Mouse (Mus musculus): ENCODE data around the gene Ddx17. TPM values are rescaled to one million over a fixed set of nuclear protein-coding genes. Genes with fewer than 3 reads are reported as not detected.

Gene Ddx17
- polyA plus RNA-seq, 1 experiment from 2014 or later: 63.3 TPM

DNA sequence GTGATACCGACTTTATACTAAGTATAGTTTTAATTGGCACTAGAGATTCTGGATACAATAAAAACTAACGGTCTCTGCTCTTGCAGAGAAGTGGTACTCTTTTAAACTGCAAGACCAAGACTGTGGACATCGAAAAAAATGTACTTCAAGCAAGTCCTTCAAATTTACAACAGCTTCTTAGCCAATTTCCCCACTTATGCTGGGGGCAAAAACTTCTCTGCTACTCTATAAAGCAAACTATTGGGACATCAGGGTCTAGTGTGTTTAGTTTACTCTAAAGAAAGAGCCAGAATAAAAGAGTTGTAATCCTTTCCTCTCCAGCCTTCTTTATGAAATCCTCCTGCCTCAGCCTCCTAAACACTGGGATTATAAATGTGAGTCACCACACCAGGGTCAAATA lies 2.6 kb downstream of the Ddx17 start:
- H3K9ac ChIP-seq: no peak overlapping the region
- ATAC-seq (replicated peaks): no peak
- WGBS: 91% methylated on average over 3 of the region's 3 CpGs
- no peaks in the 10 kb centered on the region for H3K27me3 ChIP-seq (replicated peaks)
- H3K4me2 ChIP-seq: peak overlapping the region; percentile 82
- H3K4me3 ChIP-seq: peak overlapping the region; percentile 84
- peaks cover 29% of the 10 kb centered on the region for H3K4me1 ChIP-seq
- H3K27ac ChIP-seq: no peak overlapping the region
- peaks cover 48% of the 10 kb centered on the region for H3K36me3 ChIP-seq (replicated peaks)
- H3K9me3 ChIP-seq: no peaks in the 10 kb centered on the region

DNA sequence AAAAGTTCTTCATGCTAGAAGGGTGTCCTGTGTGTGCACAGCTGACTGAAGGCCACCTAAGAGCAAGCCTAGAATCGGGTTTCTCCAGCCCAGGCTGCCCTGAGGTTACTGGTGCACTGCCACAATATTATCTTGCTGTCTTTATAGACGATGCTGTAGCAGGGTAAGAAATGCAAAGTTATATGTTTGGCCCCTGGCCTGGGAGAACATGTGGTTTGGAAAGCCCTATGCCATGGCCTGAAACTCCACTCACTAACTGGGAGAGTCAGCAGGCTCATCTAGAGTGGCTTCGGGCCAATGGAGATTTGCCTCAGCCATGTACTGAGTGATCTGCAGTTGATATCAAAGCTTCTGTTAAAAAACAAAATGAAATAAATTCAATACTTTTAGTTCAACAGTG lies 12.7 kb downstream of the Ddx17 start:
- Histone ChIP-seq H3K27me3 (replicated peaks) (no peaks in the 10 kb centered on the region), H3K4me1 (no peaks in the 10 kb centered on the region), H3K36me3 (replicated peaks) (peaks cover 86% of the 10 kb centered on the region), H3K27ac (no peak overlapping the region), H3K9me3 (no peaks in the 10 kb centered on the region), H3K4me3 (no peak overlapping the region), H3K4me2 (no peak overlapping the region), H3K9ac (no peak overlapping the region)
- ATAC-seq (replicated peaks): no peak
- WGBS: 90% methylated on average over 3 of the region's 3 CpGs

DNA sequence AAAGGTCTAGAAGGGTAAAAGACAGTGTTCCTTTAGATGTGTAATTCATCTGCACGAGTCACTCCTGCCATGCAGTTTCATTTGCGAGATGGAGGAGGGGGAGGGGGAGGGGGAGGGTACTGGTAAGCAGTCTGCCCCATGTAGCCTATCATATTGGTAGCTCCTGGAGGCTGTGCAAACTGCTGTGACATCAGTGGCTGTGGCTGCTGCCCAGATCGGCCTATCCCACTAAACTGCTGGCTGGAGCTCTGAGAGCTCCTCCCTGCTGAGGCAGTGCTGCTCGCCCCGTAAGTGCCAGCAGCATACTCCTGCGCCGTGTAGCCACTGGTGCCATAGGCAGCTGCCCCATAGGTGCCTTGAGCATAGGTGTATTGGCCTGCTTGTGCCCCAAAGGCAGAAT lies 16.6 kb downstream of the Ddx17 start:
- no peaks in the 10 kb centered on the region for H3K9me3 ChIP-seq
- no peaks in the 10 kb centered on the region for H3K4me1 ChIP-seq
- WGBS: 89% methylated on average over 7 of the region's 7 CpGs
- no peaks in the 10 kb centered on the region for H3K27me3 ChIP-seq (replicated peaks)
- ATAC-seq (replicated peaks): no peak
- no peak overlapping the region for H3K4me2 ChIP-seq
- H3K9ac ChIP-seq: no peak overlapping the region
- peaks cover 61% of the 10 kb centered on the region for H3K36me3 ChIP-seq (replicated peaks)
- no peak overlapping the region for H3K27ac ChIP-seq
- no peak overlapping the region for H3K4me3 ChIP-seq

DNA sequence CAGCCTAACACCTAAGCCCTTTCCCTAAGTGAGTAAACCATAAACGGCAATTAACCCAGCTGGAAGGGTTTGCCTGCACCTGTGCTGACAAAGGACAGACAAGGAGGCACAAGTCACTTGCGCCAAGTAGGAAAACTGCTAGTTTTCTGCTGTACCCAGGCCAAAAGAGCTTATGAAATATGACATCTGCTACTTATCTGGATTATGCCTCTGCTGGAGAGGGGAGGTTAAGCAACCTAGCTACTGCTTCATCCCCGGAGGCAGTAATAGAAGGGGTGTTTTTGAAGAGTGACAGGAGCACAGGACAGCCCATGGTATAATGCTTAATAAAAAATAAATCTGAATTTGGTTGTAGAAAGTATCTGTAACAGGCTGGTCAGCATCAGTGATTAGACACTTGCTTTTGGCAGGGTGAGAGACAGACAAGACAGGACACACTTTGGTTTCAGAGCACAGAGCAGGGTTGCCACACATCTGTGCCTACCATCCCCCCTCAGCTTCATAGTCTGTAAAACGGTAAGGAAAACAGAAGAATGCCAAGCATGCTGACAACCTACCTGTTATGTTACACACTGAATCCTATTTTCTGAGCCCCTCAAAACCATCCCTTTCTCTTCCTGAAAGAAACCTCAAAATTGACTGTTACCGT lies 18.4 kb downstream of the Ddx17 start:
- 76% methylated on average over 5 of the region's 5 CpGs for WGBS
- Histone ChIP-seq H3K27ac (no peak overlapping the region), H3K4me2 (no peak overlapping the region)

DNA sequence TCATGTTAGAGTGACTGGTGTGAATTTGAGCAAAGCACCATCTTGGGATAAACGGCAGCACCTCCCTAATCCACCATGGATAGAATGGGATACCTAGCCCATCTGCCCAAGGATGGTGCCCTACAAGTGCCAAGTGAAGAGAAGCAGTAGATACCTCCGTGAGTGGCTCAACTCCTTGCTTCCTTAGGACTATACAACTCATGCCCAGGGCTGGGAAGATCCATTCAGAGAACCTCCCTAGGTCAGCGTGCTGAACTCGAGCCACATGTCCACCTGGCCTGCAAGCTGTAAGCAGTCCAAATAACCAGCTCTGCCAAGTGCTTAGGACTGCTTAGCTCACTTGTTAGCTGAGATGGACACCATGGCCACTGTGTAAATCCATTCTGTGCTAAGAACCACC lies 19.3 kb downstream of the Ddx17 start:
- H3K4me1 ChIP-seq: no peaks in the 10 kb centered on the region
- 80% methylated on average over 4 of the region's 4 CpGs for WGBS
- H3K4me3 ChIP-seq: no peak overlapping the region
- H3K27me3 ChIP-seq (replicated peaks): no peaks in the 10 kb centered on the region
- H3K9me3 ChIP-seq: no peaks in the 10 kb centered on the region
- H3K9ac ChIP-seq: no peak overlapping the region
- no peak for ATAC-seq (replicated peaks)
- H3K27ac ChIP-seq: no peak overlapping the region
- H3K36me3 ChIP-seq (replicated peaks): peaks cover 41% of the 10 kb centered on the region
- H3K4me2 ChIP-seq: no peak overlapping the region

More for the DNA sequence above, 18.4 kb downstream of the Ddx17 start:
- H3K4me3 ChIP-seq: no peak overlapping the region
- H3K4me1 ChIP-seq: no peaks in the 10 kb centered on the region
- ATAC-seq (replicated peaks): no peak
- no peaks in the 10 kb centered on the region for H3K9me3 ChIP-seq
- H3K27me3 ChIP-seq (replicated peaks): no peaks in the 10 kb centered on the region
- H3K36me3 ChIP-seq (replicated peaks): peaks cover 45% of the 10 kb centered on the region
- no peak overlapping the region for H3K9ac ChIP-seq

DNA sequence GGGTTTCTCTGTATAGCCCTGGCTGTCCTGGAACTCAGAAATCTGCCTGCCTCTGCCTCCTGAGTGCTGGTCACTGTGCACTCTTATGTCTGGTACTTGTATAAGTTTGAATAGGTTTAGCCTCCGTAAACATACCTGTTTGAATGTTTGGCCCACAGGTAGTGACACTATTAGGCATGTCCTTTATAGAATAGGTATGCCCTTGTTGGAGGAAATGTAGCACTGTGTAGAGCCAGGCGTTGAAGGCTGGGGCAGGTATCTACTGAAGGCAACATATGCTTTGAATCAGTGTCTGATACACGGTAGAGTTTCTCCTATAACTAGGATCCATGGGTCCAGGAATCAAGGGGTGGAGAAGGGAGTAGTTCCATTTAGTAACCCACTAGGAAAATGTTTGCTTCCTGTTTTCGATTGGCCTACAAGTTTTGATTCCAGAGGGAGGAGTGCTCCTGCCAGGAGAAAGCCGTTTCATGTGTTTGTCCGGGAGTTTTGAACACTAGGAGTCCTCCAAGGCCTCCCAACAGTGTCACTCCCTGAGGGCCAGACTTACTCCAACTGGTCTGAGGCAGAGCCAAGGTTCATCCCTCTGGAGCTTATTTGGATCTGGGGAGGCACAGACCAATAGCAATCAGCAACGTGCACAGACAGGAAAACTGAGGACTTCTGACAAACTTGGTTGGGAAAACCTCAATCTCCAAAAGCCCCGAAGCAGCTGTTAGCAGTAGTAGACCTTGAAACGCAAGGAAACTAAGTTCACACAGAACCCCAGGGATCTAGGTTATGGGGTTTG lies 20.4 kb downstream of the Ddx17 start:
- Histone ChIP-seq H3K4me2 (no peak overlapping the region), H3K4me3 (no peak overlapping the region), H3K9me3 (no peaks in the 10 kb centered on the region), H3K4me1 (no peaks in the 10 kb centered on the region), H3K27me3 (replicated peaks) (no peaks in the 10 kb centered on the region), H3K9ac (no peak overlapping the region), H3K27ac (no peak overlapping the region), H3K36me3 (replicated peaks) (peaks cover 32% of the 10 kb centered on the region)
- 60% methylated on average over 9 of the region's 9 CpGs for WGBS
- ATAC-seq (replicated peaks): no peak; the same call in 1 of the 2 replicates

DNA sequence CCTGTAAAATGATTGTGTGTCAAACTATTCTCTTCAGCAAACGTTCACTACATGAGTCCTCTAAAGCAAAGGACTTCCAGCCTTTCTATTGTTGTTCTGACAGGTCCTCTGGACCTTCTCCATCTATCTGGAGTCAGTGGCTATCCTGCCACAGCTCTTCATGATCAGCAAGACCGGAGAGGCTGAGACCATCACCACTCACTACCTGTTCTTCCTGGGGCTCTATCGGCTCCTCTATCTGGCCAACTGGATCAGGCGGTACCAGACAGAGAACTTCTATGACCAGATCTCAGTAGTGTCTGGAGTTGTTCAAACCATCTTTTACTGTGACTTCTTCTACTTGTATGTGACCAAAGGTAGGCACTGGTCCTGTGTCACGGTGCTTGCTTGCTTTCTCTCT lies 21.0 kb downstream of the Ddx17 start:
- Histone ChIP-seq H3K4me3 (no peak overlapping the region), H3K27ac (no peak overlapping the region), H3K27me3 (replicated peaks) (no peaks in the 10 kb centered on the region), H3K4me2 (no peak overlapping the region), H3K4me1 (no peaks in the 10 kb centered on the region), H3K9me3 (no peaks in the 10 kb centered on the region), H3K36me3 (replicated peaks) (peaks cover 26% of the 10 kb centered on the region), H3K9ac (no peak overlapping the region)
- WGBS: 87% methylated on average over 5 of the region's 5 CpGs
- no peak for ATAC-seq (replicated peaks)

DNA sequence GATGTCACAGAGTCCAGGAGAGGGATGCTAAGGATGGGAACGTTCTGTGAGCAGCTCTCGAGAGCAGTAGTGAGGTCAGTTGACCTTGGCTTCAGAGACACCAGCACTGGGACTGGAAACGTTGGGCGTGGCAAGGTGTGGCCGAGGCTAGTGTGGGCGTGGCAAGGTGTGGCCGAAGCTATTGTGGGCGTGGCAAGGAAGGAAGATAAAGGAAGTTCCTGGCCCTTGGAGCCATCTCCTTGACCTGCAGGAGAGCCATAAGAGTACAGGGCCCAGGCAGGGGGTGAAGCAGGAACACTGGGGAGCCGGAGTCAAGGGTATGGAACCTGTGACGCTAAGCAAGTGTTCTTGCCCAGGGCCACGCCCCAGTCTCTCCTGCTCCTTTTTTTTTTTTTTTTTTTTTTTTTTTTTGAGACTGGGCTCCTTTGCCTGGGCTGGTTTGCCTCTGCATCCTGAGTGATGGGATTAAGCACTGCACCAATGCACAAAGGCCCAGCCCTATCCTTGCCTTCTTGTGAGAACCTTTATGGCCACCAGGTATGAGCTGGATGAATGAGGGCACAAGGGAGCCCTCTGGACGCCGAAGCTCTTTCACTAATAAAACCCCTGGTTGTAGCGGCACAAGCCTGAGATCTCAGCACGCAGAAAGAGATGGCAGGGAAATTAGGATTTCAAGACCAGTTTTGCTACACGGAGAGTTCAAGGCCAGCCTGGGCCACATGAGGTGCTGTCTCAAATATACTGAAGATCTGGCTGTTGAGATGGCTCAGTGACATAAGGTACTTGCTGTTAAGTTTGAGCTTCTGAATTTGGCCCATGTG lies 26.9 kb downstream of the Ddx17 start:
- no peak overlapping the region for H3K9ac ChIP-seq
- H3K27me3 ChIP-seq (replicated peaks): peaks cover 38% of the 10 kb centered on the region
- H3K4me1 ChIP-seq: peaks cover 13% of the 10 kb centered on the region
- ATAC-seq (replicated peaks): no peak
- no peak overlapping the region for H3K4me3 ChIP-seq
- H3K36me3 ChIP-seq (replicated peaks): no peaks in the 10 kb centered on the region
- no peak overlapping the region for H3K27ac ChIP-seq
- H3K4me2 ChIP-seq: no peak overlapping the region
- WGBS: 47% methylated on average over 16 of the region's 16 CpGs
- no peaks in the 10 kb centered on the region for H3K9me3 ChIP-seq

DNA sequence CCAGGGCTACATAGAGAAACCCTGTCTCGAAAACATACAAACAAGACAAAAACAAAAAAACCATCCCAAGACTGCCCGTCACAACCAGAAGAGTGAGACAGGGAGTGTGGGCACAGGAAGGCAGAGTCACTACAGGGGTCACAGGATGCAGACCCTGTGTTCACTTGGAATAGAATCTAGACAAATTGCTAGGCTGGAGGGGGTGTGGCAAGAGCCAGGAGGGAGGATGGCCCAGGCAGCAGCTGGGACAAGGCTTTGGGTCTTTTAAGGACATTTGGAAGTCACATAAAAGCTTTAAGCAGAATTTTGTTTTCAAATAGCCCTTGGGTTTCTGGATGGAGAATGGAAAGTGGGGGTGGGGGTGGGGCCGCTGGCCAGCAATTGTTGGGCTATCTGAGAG lies 28.0 kb downstream of the Ddx17 start:
- Histone ChIP-seq H3K36me3 (replicated peaks) (no peaks in the 10 kb centered on the region), H3K4me2 (no peak overlapping the region), H3K9me3 (no peaks in the 10 kb centered on the region), H3K27ac (no peak overlapping the region), H3K9ac (no peak overlapping the region), H3K27me3 (replicated peaks) (peaks cover 49% of the 10 kb centered on the region), H3K4me1 (peaks cover 13% of the 10 kb centered on the region), H3K4me3 (no peak overlapping the region)
- ATAC-seq (replicated peaks): no peak
- 89% methylated on average over 3 of the region's 3 CpGs for WGBS

DNA sequence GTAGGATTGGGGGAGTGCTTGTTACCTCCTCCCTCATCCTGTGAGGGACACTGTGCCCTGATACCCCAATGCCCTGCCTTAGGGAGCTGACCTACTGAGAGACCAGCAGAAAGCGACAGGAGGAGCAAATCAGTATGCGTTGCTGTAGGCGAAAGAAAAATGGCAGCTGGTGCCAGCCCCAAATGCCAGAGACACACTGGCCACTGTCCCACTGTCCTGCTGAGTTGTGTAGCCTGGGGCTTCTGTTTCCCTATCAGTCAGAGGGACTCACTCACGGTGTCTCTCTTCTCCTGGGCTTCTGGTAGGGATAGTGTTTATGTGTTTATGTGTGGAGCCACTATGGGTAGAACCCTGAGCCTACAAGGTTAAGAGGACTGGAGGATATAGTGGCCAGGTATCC lies 28.8 kb downstream of the Ddx17 start:
- Histone ChIP-seq H3K27me3 (replicated peaks) (peaks cover 56% of the 10 kb centered on the region), H3K4me1 (peaks cover 13% of the 10 kb centered on the region), H3K4me2 (no peak overlapping the region; the same call in 1 of the 2 replicates), H3K27ac (no peak overlapping the region), H3K9me3 (no peaks in the 10 kb centered on the region), H3K4me3 (no peak overlapping the region), H3K36me3 (replicated peaks) (no peaks in the 10 kb centered on the region), H3K9ac (no peak overlapping the region)
- ATAC-seq (replicated peaks): no peak
- 64% methylated on average over 4 of the region's 4 CpGs for WGBS

DNA sequence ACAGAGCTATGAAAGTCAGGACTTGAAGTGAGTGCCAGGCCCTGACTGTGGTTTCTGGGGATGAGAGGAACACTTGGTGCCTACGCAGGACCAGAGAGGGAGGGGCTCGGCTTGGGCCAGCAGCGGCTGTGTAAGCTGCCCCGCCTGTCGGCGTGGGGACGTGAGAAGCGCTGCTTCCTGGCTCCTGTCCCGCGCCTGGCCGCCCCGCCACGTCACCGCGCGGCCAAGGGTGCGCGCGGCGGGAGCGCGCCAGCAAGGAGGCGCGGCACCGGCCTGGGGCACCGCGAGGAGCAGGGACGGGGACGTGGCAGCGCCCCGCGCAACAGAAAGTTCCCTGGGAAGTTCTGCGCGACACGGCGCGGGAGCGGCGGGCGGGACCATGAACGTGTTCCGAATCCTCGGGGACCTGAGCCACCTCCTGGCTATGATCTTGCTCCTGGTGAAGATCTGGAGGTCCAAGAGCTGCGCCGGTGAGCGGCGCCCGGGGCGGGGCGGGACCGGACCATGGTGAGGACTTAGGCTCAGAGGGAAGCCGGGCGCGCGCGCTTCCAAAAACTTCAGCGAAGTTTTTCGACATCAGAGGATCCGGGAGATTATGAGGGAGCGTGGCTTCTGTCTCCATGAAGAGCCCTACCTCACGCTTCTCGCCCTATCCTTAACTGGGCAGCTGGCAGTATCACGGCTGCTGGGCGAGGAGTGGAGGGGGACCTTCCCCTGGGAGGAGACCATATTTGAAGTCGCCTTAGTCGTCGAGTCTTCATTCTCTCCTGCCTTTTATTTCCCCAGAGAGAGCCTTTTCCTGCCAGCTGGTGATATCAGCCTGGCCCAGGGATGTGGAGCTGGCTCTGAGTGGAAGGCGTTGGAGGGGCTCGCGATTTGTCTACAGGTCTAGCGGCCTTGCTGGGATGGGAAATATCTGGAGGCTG lies 30.1 kb downstream of the Ddx17 start, which contains the start of gene Kdelr3:
TSS of gene Kdelr3 (plus strand) at position 241 of the 926 bp plus-strand sequence.
- H3K27me3 ChIP-seq (replicated peaks): peaks cover 60% of the 10 kb centered on the region
- WGBS: under 1% methylated on average over 71 of the region's 71 CpGs

More for the DNA sequence above, 30.1 kb downstream of the Ddx17 start, which contains the start of gene Kdelr3:
- Histone ChIP-seq H3K9ac (no peak within 1 kb of the TSS), H3K9me3 (no peaks in the 10 kb centered on the region), H3K4me2 (peak within 1 kb of the TSS; percentile 83), H3K36me3 (replicated peaks) (no peaks in the 10 kb centered on the region), H3K4me3 (peak within 1 kb of the TSS; percentile 42), H3K4me1 (peaks cover 22% of the 10 kb centered on the region), H3K27ac (no peak within 1 kb of the TSS)
- no peak for ATAC-seq (replicated peaks)
